Mouse (Mus musculus): ENCODE measurements at regions not wholly inside any gene's neighbourhood (a gene's known extent, or its start where the extent isn't known, plus 50 kb on each side); places are given as distances from the start of the nearest gene placed in this dataset.
A peak's percentile ranks its signal among the peaks of the same experiment; 100 is the strongest.

- WGBS: 94% methylated on average over 2 of the region's 2 CpGs
- no peak overlapping the region for H3K4me3 ChIP-seq
- H3K36me3 ChIP-seq (replicated peaks): no peaks in the 10 kb centered on the region
- H3K27me3 ChIP-seq (ENCODE audit: poor library complexity, severe bottlenecking): no peaks in the 10 kb centered on the region
- H3K27ac ChIP-seq: no peak overlapping the region
- no peaks in the 10 kb centered on the region for H3K9me3 ChIP-seq
- H3K4me1 ChIP-seq: no peaks in the 10 kb centered on the region
- no peak for DNase-seq (ENCODE audit: extremely low spot score, low spot score)
These were observed 169.5 kb downstream of the Ttc32 start for GRCm38 (mm10) chr12:9199321-9199720.

- no peak overlapping the region for H3K27ac ChIP-seq
- no peak for DNase-seq (ENCODE audit: extremely low spot score, low spot score)
- no peak overlapping the region for H3K4me3 ChIP-seq
- 90% methylated on average over 1 of the region's 1 CpGs for WGBS
- H3K9me3 ChIP-seq: no peaks in the 10 kb centered on the region; the same call in 1 of the 2 replicates
- H3K27me3 ChIP-seq (ENCODE audit: poor library complexity, severe bottlenecking): no peaks in the 10 kb centered on the region
- no peaks in the 10 kb centered on the region for H3K36me3 ChIP-seq (replicated peaks)
- no peaks in the 10 kb centered on the region for H3K4me1 ChIP-seq
These were observed 182.4 kb downstream of the Ttc32 start for GRCm38 (mm10) chr12:9212211-9212610.

GRCm38 (mm10) chr12:9224971-9225370 lies 195.2 kb downstream of the Ttc32 start:
- H3K36me3 ChIP-seq (replicated peaks): no peaks in the 10 kb centered on the region
- H3K27ac ChIP-seq: 0 out of 2 replicates have a peak overlapping the region, but pooled peaks have one; percentile 20
- H3K9me3 ChIP-seq: no peaks in the 10 kb centered on the region
- 47% methylated on average over 5 of the region's 5 CpGs for WGBS
- no peak overlapping the region for H3K4me3 ChIP-seq
- DNase-seq (ENCODE audit: extremely low spot score, low spot score): no peak
- H3K4me1 ChIP-seq: no peaks in the 10 kb centered on the region
- H3K27me3 ChIP-seq (ENCODE audit: poor library complexity, severe bottlenecking): no peaks in the 10 kb centered on the region

GRCm38 (mm10) chr12:9227901-9228300 lies 198.1 kb downstream of the Ttc32 start:
- Histone ChIP-seq H3K36me3 (replicated peaks) (no peaks in the 10 kb centered on the region), H3K9me3 (no peaks in the 10 kb centered on the region), H3K27ac (no peak overlapping the region), H3K27me3 (ENCODE audit: poor library complexity, severe bottlenecking) (no peaks in the 10 kb centered on the region), H3K4me1 (no peaks in the 10 kb centered on the region), H3K4me3 (no peak overlapping the region)
- WGBS: 84% methylated on average over 5 of the region's 5 CpGs
- no peak for DNase-seq (ENCODE audit: extremely low spot score, low spot score)

GRCm38 (mm10) chr12:9228486-9228885 lies 198.7 kb downstream of the Ttc32 start:
- H3K27me3 ChIP-seq (ENCODE audit: poor library complexity, severe bottlenecking): no peaks in the 10 kb centered on the region
- DNase-seq (ENCODE audit: extremely low spot score, low spot score): no peak
- no peaks in the 10 kb centered on the region for H3K36me3 ChIP-seq (replicated peaks)
- no peaks in the 10 kb centered on the region for H3K4me1 ChIP-seq
- 78% methylated on average over 2 of the region's 2 CpGs for WGBS
- H3K9me3 ChIP-seq: no peaks in the 10 kb centered on the region
- no peak overlapping the region for H3K4me3 ChIP-seq
- H3K27ac ChIP-seq: no peak overlapping the region

- Histone ChIP-seq H3K9me3 (no peaks in the 10 kb centered on the region), H3K27me3 (ENCODE audit: poor library complexity, severe bottlenecking) (no peaks in the 10 kb centered on the region), H3K4me1 (no peaks in the 10 kb centered on the region), H3K36me3 (replicated peaks) (no peaks in the 10 kb centered on the region), H3K4me3 (no peak overlapping the region), H3K27ac (no peak overlapping the region)
- 82% methylated on average over 4 of the region's 4 CpGs for WGBS
- DNase-seq (ENCODE audit: extremely low spot score, low spot score): no peak
These were observed 200.2 kb downstream of the Ttc32 start for GRCm38 (mm10) chr12:9229981-9230380.

GRCm38 (mm10) chr12:9230576-9230975 lies 200.8 kb downstream of the Ttc32 start:
- H3K27ac ChIP-seq: no peak overlapping the region
- H3K27me3 ChIP-seq (ENCODE audit: poor library complexity, severe bottlenecking): no peaks in the 10 kb centered on the region
- H3K4me1 ChIP-seq: no peaks in the 10 kb centered on the region
- no peak overlapping the region for H3K4me3 ChIP-seq
- DNase-seq (ENCODE audit: extremely low spot score, low spot score): no peak
- no peaks in the 10 kb centered on the region for H3K36me3 ChIP-seq (replicated peaks)
- H3K9me3 ChIP-seq: no peaks in the 10 kb centered on the region
- 78% methylated on average over 5 of the region's 5 CpGs for WGBS

GRCm38 (mm10) chr12:9232431-9232830 lies 202.6 kb downstream of the Ttc32 start:
- Histone ChIP-seq H3K4me3 (no peak overlapping the region), H3K36me3 (replicated peaks) (no peaks in the 10 kb centered on the region), H3K27me3 (ENCODE audit: poor library complexity, severe bottlenecking) (no peaks in the 10 kb centered on the region), H3K9me3 (no peaks in the 10 kb centered on the region), H3K27ac (no peak overlapping the region), H3K4me1 (no peaks in the 10 kb centered on the region)
- no peak for DNase-seq (ENCODE audit: extremely low spot score, low spot score)

GRCm38 (mm10) chr12:9235866-9236265 lies 206.1 kb downstream of the Ttc32 start:
- DNase-seq (ENCODE audit: extremely low spot score, low spot score): no peak
- Histone ChIP-seq H3K9me3 (no peaks in the 10 kb centered on the region), H3K4me1 (no peaks in the 10 kb centered on the region), H3K27ac (no peak overlapping the region), H3K4me3 (no peak overlapping the region), H3K36me3 (replicated peaks) (no peaks in the 10 kb centered on the region), H3K27me3 (ENCODE audit: poor library complexity, severe bottlenecking) (no peaks in the 10 kb centered on the region)
- 83% methylated on average over 4 of the region's 4 CpGs for WGBS

GRCm38 (mm10) chr12:9237538-9237937 lies 207.7 kb downstream of the Ttc32 start:
- H3K4me3 ChIP-seq: no peak overlapping the region
- no peaks in the 10 kb centered on the region for H3K4me1 ChIP-seq
- WGBS: 81% methylated on average over 6 of the region's 6 CpGs
- H3K9me3 ChIP-seq: no peaks in the 10 kb centered on the region
- H3K36me3 ChIP-seq (replicated peaks): no peaks in the 10 kb centered on the region
- no peaks in the 10 kb centered on the region for H3K27me3 ChIP-seq (ENCODE audit: poor library complexity, severe bottlenecking)
- H3K27ac ChIP-seq: no peak overlapping the region
- no peak for DNase-seq (ENCODE audit: extremely low spot score, low spot score)

- H3K4me3 ChIP-seq: no peak overlapping the region
- no peaks in the 10 kb centered on the region for H3K36me3 ChIP-seq (replicated peaks)
- DNase-seq (ENCODE audit: extremely low spot score, low spot score): no peak
- no peak overlapping the region for H3K27ac ChIP-seq
- WGBS: 81% methylated on average over 1 of the region's 1 CpGs
- no peaks in the 10 kb centered on the region for H3K4me1 ChIP-seq
- no peaks in the 10 kb centered on the region for H3K27me3 ChIP-seq (ENCODE audit: poor library complexity, severe bottlenecking)
- H3K9me3 ChIP-seq: no peaks in the 10 kb centered on the region
These were observed 208.2 kb downstream of the Ttc32 start for GRCm38 (mm10) chr12:9237955-9238354.

GRCm38 (mm10) chr12:9247506-9247905 lies 217.7 kb downstream of the Ttc32 start:
- 84% methylated on average over 5 of the region's 5 CpGs for WGBS

GRCm38 (mm10) chr12:9251772-9252171 lies 222.0 kb downstream of the Ttc32 start:
- peak; percentile 38 for DNase-seq (ENCODE audit: extremely low spot score, low spot score)
- H3K4me1 ChIP-seq: peaks cover 9% of the 10 kb centered on the region; the same call in 1 of the 2 replicates
- no peaks in the 10 kb centered on the region for H3K27me3 ChIP-seq (ENCODE audit: poor library complexity, severe bottlenecking)
- no peak overlapping the region for H3K4me3 ChIP-seq
- no peaks in the 10 kb centered on the region for H3K9me3 ChIP-seq
- H3K36me3 ChIP-seq (replicated peaks): no peaks in the 10 kb centered on the region
- no peak overlapping the region for H3K27ac ChIP-seq
- 23% methylated on average over 5 of the region's 5 CpGs for WGBS

More at GRCm38 (mm10) chr12:9247506-9247905, 217.7 kb downstream of the Ttc32 start:
- no peak for DNase-seq (ENCODE audit: extremely low spot score, low spot score)
- Histone ChIP-seq H3K27me3 (ENCODE audit: poor library complexity, severe bottlenecking) (no peaks in the 10 kb centered on the region), H3K36me3 (replicated peaks) (no peaks in the 10 kb centered on the region), H3K9me3 (no peaks in the 10 kb centered on the region), H3K4me3 (no peak overlapping the region), H3K27ac (no peak overlapping the region), H3K4me1 (no peaks in the 10 kb centered on the region)

All from forebrain, embryonic 10.5 days (tissue).